Mouse (Mus musculus) B cell, adult 2 months (primary cell): ENCODE measurements around the gene Wdr62.

Experiments used
- DNase-seq, 2 experiments: peaks; one replicate each; pipeline ENCODE4 v3.0.0; 2022

Wdr62 gene

GRCm38 (mm10) chr7:30300914-30301313, 20.7 kb upstream of the Wdr62 start:
- DNase-seq, result peak; percentile 67 to 72

- DNase-seq, result no peak
These were observed 17.0 kb upstream of the Wdr62 start for GRCm38 (mm10) chr7:30297266-30297665.

- no peak for DNase-seq
These were observed 16.6 kb upstream of the Wdr62 start for GRCm38 (mm10) chr7:30296816-30297215.

- DNase-seq, result no peak
These were observed 14.9 kb upstream of the Wdr62 start for GRCm38 (mm10) chr7:30295103-30295502.

GRCm38 (mm10) chr7:30294296-30294695, 14.1 kb upstream of the Wdr62 start:
- DNase-seq, result no peak

- DNase-seq, result no peak
These were observed 13.6 kb upstream of the Wdr62 start for GRCm38 (mm10) chr7:30293795-30294194.

GRCm38 (mm10) chr7:30291215-30292131, 11.3 kb upstream of the Wdr62 start, which contains the start of gene Clip3:
Gene Clip3, plus strand, starts transcription at chr7:30291728.
- DNase-seq, result no peak

GRCm38 (mm10) chr7:30289714-30290399, 9.6 kb upstream of the Wdr62 start:
- DNase-seq, result no peak

GRCm38 (mm10) chr7:30289071-30289713, 9.0 kb upstream of the Wdr62 start:
- DNase-seq, result no peak

- DNase-seq, result no peak
These were observed 7.8 kb upstream of the Wdr62 start for GRCm38 (mm10) chr7:30288046-30288445.

GRCm38 (mm10) chr7:30286701-30287410, 6.6 kb upstream of the Wdr62 start:
- DNase-seq, result no peak

GRCm38 (mm10) chr7:30282740-30283139, 2.5 kb upstream of the Wdr62 start:
- DNase-seq, result no peak

GRCm38 (mm10) chr7:30281522-30281921, 1.3 kb upstream of the Wdr62 start:
- no peak for DNase-seq

GRCm38 (mm10) chr7:30280670-30281138, 485 bp upstream of the Wdr62 start:
- DNase-seq, result peak; percentile 82 to 83

- peak in 1 of 2 experiments; percentile 7 for DNase-seq
These were observed 683 bp downstream of the Wdr62 start for GRCm38 (mm10) chr7:30279536-30279935.

- no peak for DNase-seq
These were observed 1.3 kb downstream of the Wdr62 start for GRCm38 (mm10) chr7:30278911-30279310.

GRCm38 (mm10) chr7:30274383-30274782, 5.8 kb downstream of the Wdr62 start:
- DNase-seq, result no peak

- no peak for DNase-seq
These were observed 10.6 kb downstream of the Wdr62 start for GRCm38 (mm10) chr7:30269641-30270040.

- DNase-seq, result no peak
These were observed 13.4 kb downstream of the Wdr62 start for GRCm38 (mm10) chr7:30266780-30267179.

GRCm38 (mm10) chr7:30265935-30266334, 14.3 kb downstream of the Wdr62 start:
- no peak for DNase-seq

- no peak for DNase-seq
These were observed 14.7 kb downstream of the Wdr62 start for GRCm38 (mm10) chr7:30265531-30265930.

GRCm38 (mm10) chr7:30265041-30265440, 15.2 kb downstream of the Wdr62 start:
- no peak for DNase-seq
